Mouse (Mus musculus): ENCODE measurements around the gene Fkbp7. TPM values are rescaled to one million over a fixed set of nuclear protein-coding genes. Genes with fewer than 3 reads are reported as not detected.
A peak's percentile ranks its signal among the peaks of the same experiment; 100 is the strongest.

The Fkbp7 gene
- polyA plus RNA-seq, 2 experiments: 2.5 to 4.2 TPM

- DNase-seq (ENCODE audit: low read depth in 3 of 3, low spot score in 3 of 3): no peak
- no peaks in the 10 kb centered on the region for H3K27me3 ChIP-seq (ENCODE audit: control insufficient read depth, insufficient read depth, low read length)
- H3K4me2 ChIP-seq (ENCODE audit: low read depth): no peak overlapping the region
- H3K9me3 ChIP-seq (ENCODE audit: control insufficient read depth, low read length): no peaks in the 10 kb centered on the region
- H3K36me3 ChIP-seq (replicated peaks; ENCODE audit: control insufficient read depth, insufficient read depth, low read depth): no peaks in the 10 kb centered on the region
- no peak for ATAC-seq (ENCODE audit: insufficient read depth)
- no peak overlapping the region for H3K9ac ChIP-seq (replicated peaks)
- 19% methylated on average over 1 of the region's 1 CpGs for WGBS (ENCODE audit: insufficient replicate concordance)
- no peak overlapping the region for H3K27ac ChIP-seq
- H3K4me3 ChIP-seq (ENCODE audit: insufficient read depth in 1 of 2, low read depth in 2 of 2, low read length in 2 of 2): no peak overlapping the region
- H3K4me1 ChIP-seq (replicated peaks; ENCODE audit: control insufficient read depth in 2 of 2, insufficient read depth in 2 of 2, low read length in 1 of 2): 0 out of 4 replicates have a peak, but pooled peaks cover 0 to 2% of the 10 kb centered on the region in 2 experiments
- TF ChIP-seq EP300 (IDR thresholded peaks at IDR 0.05; ENCODE audit: low read depth) (no peak), CTCF (IDR thresholded peaks at IDR 0.05; ENCODE audit: low read depth) (peak; percentile 34; the same call in 1 of the 2 replicates)
These were observed 54.8 kb downstream of the Fkbp7 start for GRCm38 (mm10) chr2:76618078-76618477.

Other genes with a start within 250 kb of the Fkbp7 start
- 3.9 and 6.5 TPM in 2 replicates for gene Prkra, start 25.1 kb downstream of the Fkbp7 start, polyA plus RNA-seq (2012; rRNA removed)
- gene Prkra, start 25.1 kb downstream of the Fkbp7 start, polyA plus RNA-seq (2014; fragmentation: Nextera tagmentation; extraction: Ambion mirVana): 6.5 and 9.6 TPM in 2 replicates
- gene Pjvk, start 24.6 kb downstream of the Fkbp7 start, polyA plus RNA-seq (2012; rRNA removed): not detected in 2 replicates
- gene Pjvk, start 24.6 kb downstream of the Fkbp7 start, polyA plus RNA-seq (2014; fragmentation: Nextera tagmentation; extraction: Ambion mirVana): not detected in 2 replicates
- 3.0 and 3.9 TPM in 2 replicates for gene Plekha3, start 2.2 kb upstream of the Fkbp7 start, polyA plus RNA-seq (2012; rRNA removed)
- 3.1 and 3.6 TPM in 2 replicates for gene Plekha3, start 2.2 kb upstream of the Fkbp7 start, polyA plus RNA-seq (2014; fragmentation: Nextera tagmentation; extraction: Ambion mirVana)